Mouse (Mus musculus): ENCODE measurements around the gene Bcar3. TPM values are rescaled to one million over a fixed set of nuclear protein-coding genes. Genes with fewer than 3 reads are reported as not detected.

Gene Bcar3
- polyA plus RNA-seq, 1 experiment: 93.8 TPM

GRCm38 (mm10) chr3:122577360-122577759 is 283.4 kb downstream of the Bcar3 start:
- no peaks in the 10 kb centered on the region; the same call in 1 of the 2 replicates for H3K36me3 ChIP-seq (ENCODE audit: control insufficient read depth, insufficient read depth, low read length)
- H3K4me1 ChIP-seq (ENCODE audit: control insufficient read depth, insufficient read depth, insufficient read length, low read length): peaks cover 3% of the 10 kb centered on the region; the same call in 1 of the 2 replicates
- no peaks in the 10 kb centered on the region for H3K27me3 ChIP-seq (ENCODE audit: control insufficient read depth, insufficient read depth, low read length)
- no peak overlapping the region for H3K4me3 ChIP-seq (ENCODE audit: low read depth, low read length)
- H3K27ac ChIP-seq (ENCODE audit: insufficient read depth, low read depth, low read length): no peak overlapping the region
- TF ChIP-seq POLR2A (IDR thresholded peaks at IDR 0.05; ENCODE audit: low read depth, low read length) (no peak), CTCF (IDR thresholded peaks at IDR 0.05; ENCODE audit: extremely low read depth, insufficient read length, insufficient replicate concordance, low read depth, low read length) (no peak)

Other genes with a start within 250 kb of the Bcar3 start
- gene Abca4, start 249.7 kb upstream of the Bcar3 start, polyA plus RNA-seq (2012; rRNA removed): 0.05 and 0.20 TPM in 2 replicates
- gene Gclm, start 48.6 kb upstream of the Bcar3 start, polyA plus RNA-seq (2012; rRNA removed): 155 and 443 TPM in 2 replicates
- gene Dnttip2, start 19.7 kb upstream of the Bcar3 start, polyA plus RNA-seq (2012; rRNA removed): 1.2 and 2.7 TPM in 2 replicates

Measured in small intestine, adult 2 months (tissue).